Mouse (Mus musculus) small intestine, adult 2 months (tissue): Measurements from ENCODE around the gene Osm. TPM values are rescaled to one million over a fixed set of nuclear protein-coding genes. Genes with fewer than 3 reads are reported as not detected.

Source experiments
- H3K27ac ChIP-seq: fragments of 200-500 bp; 2 replicates; pipeline ENCODE4 v1.5.1; 2012; ENCODE audit warnings: low read depth, low read length, control low read depth, inconsistent platforms; ENCODE audit not compliant: insufficient read depth
- H3K27me3 ChIP-seq: fragments of 200-500 bp; 2 replicates; pipeline ENCODE4 v1.6.1; 2012; ENCODE audit warnings: mild to moderate bottlenecking, moderate library complexity, low read length, inconsistent platforms; ENCODE audit not compliant: control insufficient read depth, insufficient read depth
- H3K36me3 ChIP-seq: fragments of 200-500 bp; 2 replicates; pipeline ENCODE4 v1.6.1; 2012; ENCODE audit warnings: mild to moderate bottlenecking, low read length, control low read depth, inconsistent platforms; ENCODE audit not compliant: control insufficient read depth, insufficient read depth
- H3K4me1 ChIP-seq: fragments of 200-500 bp; 2 replicates; pipeline ENCODE4 v1.6.1; 2012; ENCODE audit warnings: low read length, inconsistent platforms, mixed read lengths; ENCODE audit not compliant: control insufficient read depth, insufficient read depth, insufficient read length
- H3K4me3 ChIP-seq: fragments of 200-500 bp; 2 replicates; pipeline ENCODE4 v1.5.1; 2012; ENCODE audit warnings: low read depth, mild to moderate bottlenecking, control low read depth, inconsistent platforms, low read length, moderate library complexity
- CTCF ChIP-seq: fragments of 200-500 bp; IDR thresholded peaks from 2 replicates; pipeline ENCODE4 v1.5.1; 2012; ENCODE audit warnings: low read depth, mild to moderate bottlenecking, control low read depth, inconsistent platforms, low read length, moderate library complexity, mixed read lengths; ENCODE audit not compliant: insufficient replicate concordance, insufficient read length; ENCODE audit errors: extremely low read depth
- POLR2A ChIP-seq: fragments of 200-500 bp; IDR thresholded peaks from 2 replicates; pipeline ENCODE4 v1.6.1; 2012; ENCODE audit warnings: low read depth, mild to moderate bottlenecking, control low read depth, inconsistent platforms, low read length, moderate library complexity
- WGBS: fragments of 180-500 bp; shearing (Covaris S2); methylation state at CpG from one replicate; pipeline ENCODE4 v1.1.7; 2018; 5-methylcytosine and 5-hydroxymethylcytosine counted together
- polyA plus RNA-seq: library from polyadenylated mRNA; depleted of rRNA; stranded (reverse); fragments of >200 nt; gene quantifications from 2 replicates; pipeline ENCODE4 v1.2.3, GENCODE M21; 2012; rRNA removed

Gene Osm
- polyA plus RNA-seq, 1 experiment: 0.19 TPM

DNA sequence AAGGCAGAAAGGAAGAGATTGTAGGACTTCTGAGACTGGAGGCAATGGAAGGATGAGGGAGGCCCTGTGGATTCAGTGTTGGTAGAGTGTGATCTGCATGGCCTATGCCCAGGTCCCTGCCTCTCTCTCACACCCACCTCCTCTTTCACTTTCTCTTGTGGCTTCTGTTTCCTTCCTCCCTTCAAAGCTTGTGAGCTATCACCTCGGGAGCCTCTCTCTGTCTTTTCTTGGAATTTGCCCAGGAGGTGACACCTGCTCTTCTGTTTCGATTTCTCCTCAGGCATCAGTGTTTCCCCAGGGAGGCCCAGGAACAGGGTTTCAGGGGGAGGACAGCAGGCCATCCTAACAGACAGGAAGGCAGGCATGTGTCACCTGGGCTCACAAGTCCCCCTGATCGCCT, 53.1 kb downstream of the Osm start:
- WGBS: 29% methylated on average over 3 of the region's 3 CpGs
- TF ChIP-seq POLR2A: no peak
- TF ChIP-seq CTCF: no peak
- Histone ChIP-seq H3K4me1 (peaks cover 22% of the 10 kb centered on the region), H3K36me3 (no peaks in the 10 kb centered on the region), H3K4me3 (no peak overlapping the region), H3K27me3 (no peaks in the 10 kb centered on the region), H3K27ac (no peak overlapping the region)

Other genes starting within 250 kb of the Osm start
- gene Sec14l4, start 205.0 kb upstream of the Osm start, polyA plus RNA-seq: 0.05 and 0.42 TPM in 2 replicates
- gene Sec14l3, start 171.6 kb upstream of the Osm start, polyA plus RNA-seq: not detected in 2 replicates
- gene Mtfp1, start 141.0 kb upstream of the Osm start, polyA plus RNA-seq: 22.4 and 26.6 TPM in 2 replicates
- gene Sec14l2, start 113.0 kb upstream of the Osm start, polyA plus RNA-seq: 23.7 and 84.2 TPM in 2 replicates
- gene Rnf215, start 101.2 kb upstream of the Osm start, polyA plus RNA-seq: 13.9 and 20.6 TPM in 2 replicates
- 2.1 and 2.2 TPM in 2 replicates for gene Ccdc157, start 76.1 kb upstream of the Osm start, polyA plus RNA-seq
- 13.9 and 24.7 TPM in 2 replicates for gene Sf3a1, start 76.1 kb upstream of the Osm start, polyA plus RNA-seq
- 22.3 and 32.0 TPM in 2 replicates for gene Tbc1d10a, start 49.6 kb upstream of the Osm start, polyA plus RNA-seq
- 2.6 and 2.7 TPM in 2 replicates for gene Castor1, start 18.2 kb upstream of the Osm start, polyA plus RNA-seq
- gene Lif, start 21.1 kb downstream of the Osm start, polyA plus RNA-seq: 1.5 and 5.6 TPM in 2 replicates
- 0.06 TPM in 1 of 2 replicates, not detected in the other for gene Hormad2, start 204.7 kb downstream of the Osm start, polyA plus RNA-seq